Mouse (Mus musculus) hindlimb bud, embryonic 11.5 days (tissue): ENCODE results near the gene Enpp7.

Source experiments
- DNase-seq: peaks from one replicate; pipeline ENCODE4 v3.0.0-alpha.2; 2012; ENCODE audit warnings: low read depth, low spot score; ENCODE audit errors: extremely low spot score

The Enpp7 gene

DNA sequence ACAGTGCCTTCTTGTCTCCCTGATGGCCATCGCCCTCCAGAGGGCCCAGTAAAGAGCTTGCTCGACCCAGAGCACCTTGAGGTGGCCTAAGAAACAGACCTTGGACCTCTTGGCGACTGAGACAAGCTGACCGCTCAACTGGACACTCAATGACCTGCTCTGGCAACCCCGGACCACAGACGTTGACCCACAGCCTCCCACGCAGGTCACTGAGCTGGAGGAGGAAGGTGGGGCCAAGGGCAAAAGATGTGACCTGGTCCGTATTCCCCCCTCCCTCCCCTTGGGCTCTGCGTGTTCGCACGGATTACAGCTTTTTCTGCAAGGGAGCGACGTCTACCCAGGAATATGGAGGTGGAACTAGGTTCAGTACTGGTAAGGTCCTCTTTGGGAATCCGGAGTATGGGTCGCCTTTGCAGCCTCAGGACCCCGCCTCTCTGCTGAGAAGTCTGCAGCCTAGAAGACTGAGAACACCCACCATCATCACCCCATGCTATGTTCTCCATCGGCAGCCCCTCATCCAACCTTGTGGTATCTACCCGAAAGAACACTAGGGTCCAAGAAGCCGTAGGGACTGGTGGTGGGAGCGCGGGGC lies 47.2 kb downstream of the Enpp7 start:
- no peak for DNase-seq

DNA sequence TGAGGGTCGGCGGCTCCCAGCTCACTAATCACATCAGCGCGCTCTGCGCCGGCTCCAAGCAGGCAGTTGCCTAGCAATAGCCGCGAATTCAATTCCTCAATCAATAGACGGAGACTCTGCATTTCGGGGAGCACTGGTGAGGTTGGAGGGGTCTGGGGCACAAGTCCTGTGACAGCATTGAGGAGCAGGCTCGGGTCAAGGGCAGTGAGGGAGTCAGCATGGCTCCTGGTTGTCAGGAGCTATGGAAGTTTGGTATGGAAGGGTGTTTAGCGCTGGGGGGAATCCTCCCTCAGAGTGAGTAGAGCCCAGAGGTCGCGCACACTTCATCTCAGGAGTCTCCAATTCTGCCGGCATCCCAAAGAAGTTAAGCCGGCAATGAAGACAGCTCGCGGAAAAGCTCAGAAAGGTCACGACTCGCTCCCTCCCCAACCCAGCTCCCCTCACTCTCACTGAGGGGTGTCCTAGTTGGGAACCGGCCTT lies 47.7 kb downstream of the Enpp7 start:
- no peak for DNase-seq

DNA sequence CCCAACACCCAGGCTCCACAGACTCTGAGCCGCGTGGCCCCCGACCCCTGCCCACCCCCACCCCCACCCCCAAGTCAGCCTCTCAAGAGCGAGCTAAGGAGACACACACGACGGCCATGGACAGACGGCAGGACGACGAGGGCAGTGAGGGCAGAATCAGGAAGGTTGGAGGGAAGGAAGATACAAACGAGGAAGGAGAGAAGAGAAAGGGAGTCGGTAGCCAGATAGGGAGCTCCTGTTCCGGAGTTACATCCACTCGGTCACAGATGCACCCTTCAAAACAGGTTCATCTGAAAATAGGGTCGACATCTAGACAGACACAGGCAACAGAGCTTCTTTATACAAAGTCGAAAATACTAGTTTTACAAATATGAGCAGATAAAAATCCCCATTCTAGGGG lies 48.5 kb downstream of the Enpp7 start:
- DNase-seq: no peak

DNA sequence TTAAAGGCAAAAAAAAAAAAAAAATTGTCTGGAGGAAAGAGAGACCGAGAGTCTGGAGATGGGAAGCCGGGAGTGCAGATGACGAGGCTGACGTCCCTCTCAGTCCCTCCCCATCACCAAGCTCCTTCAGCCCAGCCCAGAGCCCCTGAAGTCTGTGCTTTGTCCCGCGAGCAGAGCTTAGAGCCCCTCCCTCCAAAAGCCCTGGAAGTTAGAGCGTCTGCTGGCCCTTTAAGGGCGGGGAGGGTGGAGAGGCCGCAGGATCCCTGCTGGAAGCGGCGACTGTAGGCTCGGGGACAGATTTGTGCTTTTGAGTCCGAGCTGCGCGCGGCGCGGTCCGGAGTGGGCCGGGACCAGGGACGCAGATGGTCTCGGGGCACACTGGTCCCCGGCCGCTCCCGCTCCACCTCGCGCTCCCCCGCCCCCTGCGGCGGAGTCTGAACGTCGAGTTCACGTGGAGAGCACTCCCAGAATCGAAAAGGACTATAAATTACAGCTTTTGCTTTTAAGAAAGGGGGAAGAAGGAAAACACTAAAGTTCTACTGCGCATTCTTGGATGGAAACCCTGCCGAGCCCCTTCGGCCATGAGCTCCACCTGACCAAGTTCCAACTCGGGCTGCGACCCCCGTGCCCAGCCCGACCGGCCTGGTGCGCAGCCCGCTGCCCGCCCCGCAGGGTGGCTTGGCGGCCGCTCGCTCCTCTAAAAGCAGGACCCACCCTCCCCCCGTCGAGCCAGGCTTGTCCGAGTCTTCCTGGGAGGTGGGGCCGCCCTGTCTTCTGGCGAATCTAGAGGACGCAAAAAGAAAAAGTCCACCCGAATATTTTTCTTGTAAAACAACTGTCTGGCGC lies 49.2 kb downstream of the Enpp7 start:
- no peak for DNase-seq

DNA sequence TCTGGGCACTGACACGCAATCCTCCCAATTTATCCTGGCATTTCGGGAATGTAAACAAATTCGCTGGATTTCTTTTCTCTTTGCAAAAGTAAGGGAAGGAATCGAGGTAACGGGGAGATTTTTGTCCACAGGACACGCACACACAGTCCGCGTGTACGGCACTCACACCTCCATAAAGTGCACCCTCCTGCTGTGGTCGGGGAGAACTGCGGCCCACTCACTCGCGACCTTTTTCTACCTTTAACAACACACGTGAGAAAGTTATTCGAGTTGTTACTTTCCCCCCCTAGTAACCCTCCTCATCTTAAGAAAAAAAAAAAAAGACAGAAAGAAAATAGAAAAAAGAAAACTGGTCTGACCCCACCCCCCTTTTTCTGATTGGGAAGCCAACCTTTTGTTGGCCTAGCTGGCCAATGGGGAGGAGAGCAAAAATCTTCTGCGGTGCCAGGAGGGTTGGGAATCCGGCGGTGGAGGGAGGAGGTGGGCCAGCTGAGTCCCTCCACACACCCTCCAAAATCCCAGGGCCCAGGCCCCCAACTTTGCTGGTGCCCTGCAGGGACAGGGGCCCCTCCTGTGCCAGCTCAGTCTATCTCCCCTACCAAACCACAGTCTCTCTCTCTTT lies 49.9 kb downstream of the Enpp7 start:
- DNase-seq: no peak

DNA sequence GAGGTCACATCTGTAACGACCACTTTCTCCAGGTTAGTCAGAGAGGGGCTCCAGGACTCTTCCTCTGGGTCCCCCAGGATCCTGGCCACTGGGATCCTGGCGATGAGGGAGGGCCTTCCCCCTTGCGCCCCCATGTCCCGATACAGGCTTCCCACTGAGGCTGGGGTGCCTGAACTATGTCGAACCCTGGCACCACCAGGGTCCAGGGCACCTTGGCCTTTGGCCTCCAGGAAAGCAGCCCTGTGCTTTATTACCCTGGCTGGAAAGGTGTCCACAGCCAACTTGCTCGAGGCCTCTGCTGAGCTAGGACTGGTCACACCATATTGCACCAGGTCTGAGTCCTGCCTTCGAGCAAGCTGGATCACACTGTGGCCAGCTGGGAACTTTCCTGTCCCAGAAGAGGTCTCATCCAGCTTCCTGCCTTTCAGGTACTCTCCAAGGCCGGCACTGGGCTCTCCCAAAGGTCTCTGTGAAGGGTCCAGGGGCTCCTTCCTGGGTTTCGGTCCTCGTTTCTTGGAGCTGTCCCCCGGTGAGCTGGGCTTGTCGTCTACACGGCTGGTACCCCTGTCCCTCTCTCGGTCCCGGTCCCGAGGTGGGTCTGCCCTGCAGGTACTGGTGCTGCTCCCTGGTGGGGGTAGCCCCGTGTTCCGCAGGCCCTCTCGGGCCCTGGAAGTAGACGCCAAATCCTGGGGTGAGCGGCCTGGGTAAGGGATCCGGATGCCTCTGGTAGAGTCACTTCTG lies 50.9 kb downstream of the Enpp7 start:
- DNase-seq: no peak

DNA sequence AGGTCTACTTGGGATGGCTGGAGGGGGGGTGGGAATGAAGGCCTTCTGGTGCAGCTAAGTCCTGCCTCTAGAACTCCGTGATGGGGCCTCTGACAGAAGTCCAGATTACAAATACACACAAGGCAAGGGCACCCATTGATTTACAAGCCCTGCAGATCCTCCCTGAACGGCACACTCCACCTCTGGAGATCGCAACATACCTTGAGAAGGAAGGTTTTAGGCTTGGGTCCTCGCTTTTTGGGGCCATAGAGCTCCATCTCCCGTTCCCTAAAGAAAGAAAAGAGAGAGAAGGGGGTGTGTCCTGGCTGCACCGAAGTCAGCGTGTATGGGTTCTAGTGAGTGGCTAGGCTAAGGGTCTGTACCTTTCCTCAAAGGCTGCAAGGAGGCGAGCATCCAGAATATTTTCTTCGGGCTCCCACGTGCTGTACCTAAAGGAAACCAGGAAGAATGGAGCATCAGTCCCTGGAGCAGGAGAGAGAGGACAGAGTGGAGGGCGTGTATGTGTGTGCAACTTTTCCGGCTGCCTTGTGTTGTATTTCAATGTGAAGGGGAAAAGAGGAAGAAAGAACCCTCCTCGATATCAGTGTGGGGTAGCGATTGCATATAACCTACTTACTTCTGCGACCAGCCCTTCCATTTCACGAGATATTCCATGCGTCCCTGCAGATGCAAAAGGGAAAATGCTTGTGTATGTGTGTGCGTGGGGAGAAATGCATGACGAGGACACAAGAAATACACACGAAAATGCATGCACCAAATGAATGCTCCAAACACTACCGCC lies 51.9 kb downstream of the Enpp7 start:
- DNase-seq: no peak

DNA sequence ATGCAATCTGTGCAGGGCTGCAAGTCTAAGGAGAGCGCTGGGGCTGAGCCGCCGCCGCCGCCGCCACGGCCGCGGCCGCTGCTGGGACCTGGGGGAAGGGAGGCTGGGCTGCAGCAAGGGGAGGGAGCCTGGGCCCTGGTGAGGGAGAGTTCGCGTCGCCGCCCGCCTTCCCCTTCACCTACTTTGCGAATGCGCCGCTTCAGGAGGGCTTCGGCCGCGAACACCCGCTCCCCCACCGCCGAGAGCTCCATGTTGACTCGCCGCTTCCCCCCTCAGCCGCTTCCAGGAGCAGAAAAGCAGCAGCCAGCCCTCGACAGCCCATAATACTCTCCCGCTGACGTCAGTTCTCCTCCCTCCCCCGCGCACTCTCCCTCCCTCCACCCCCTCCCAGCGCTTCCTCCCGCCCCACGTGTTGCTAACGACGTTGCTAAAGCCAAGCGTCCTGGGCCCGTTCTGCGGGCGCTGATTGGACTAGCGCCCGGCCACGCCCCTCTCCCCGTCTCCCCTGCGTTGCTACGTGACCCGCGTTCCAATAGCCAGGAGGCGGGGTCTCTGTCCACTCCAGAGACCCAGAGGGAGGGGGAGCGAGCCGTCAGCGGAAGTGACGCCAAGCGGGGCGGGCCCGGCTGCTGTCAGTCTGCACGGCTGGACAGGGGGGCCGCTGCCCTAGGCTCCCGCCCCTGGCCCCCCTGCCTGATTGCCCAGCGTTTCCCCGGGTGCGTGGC lies 52.8 kb downstream of the Enpp7 start, which contains the start of gene Cbx8:
Gene Cbx8, minus strand, starts transcription at position 370 of the 725 bp plus-strand sequence.
- DNase-seq: peak; percentile 96

DNA sequence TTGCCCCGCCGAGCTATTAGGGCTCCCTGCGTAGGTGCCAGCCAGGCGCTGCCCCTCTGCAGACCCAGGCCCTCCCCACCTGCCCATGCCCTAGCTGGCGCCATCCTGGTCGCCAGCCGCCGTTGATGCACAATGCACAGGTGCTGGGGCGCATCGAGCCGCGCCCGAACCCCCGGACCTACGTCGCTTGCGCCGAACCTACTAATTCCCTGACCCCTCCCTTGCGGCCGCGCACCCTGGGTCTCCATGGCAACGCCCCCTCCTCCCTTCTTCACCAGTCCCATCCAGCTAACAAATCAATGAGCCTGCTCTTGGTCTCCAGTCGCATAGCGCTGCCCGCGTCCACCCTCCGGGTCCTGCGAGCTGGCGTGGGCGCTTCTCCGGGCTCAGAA lies 53.3 kb downstream of the Enpp7 start:
- no peak for DNase-seq

DNA sequence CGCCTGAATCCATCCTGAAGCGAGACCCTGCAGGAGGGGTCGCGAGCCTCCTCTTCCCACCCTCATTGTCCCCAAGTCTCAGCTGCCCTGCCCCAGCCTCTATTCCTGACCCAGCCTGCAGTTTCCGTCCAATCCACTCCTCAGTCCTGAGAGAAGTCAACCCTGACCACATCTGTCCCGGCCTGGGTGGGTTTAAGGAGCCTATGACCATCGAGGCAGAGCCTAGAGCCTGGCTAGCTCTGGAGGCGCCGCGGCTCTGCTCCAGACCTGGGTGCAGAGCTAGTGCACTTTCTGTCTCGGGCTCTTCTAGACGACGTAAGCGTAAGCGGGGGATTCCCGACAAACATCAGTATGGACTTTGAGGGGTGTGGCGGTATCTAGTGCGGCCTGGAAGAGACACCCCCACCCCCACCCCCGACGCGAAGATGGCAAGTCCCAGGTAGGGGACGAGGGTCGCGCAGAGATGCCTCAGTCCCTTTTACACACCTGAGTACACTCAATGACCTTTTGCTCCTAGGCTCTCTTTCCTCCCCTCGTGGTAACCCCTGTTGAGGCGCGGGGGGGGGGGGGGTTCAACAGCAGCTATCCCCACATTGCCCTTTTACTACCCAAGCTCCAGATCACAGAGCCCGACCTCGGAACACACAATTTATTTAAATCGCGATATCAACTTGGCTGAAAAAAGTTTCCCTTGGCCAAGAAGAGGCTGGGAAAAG lies 53.9 kb downstream of the Enpp7 start:
- no peak for DNase-seq
